Mouse (Mus musculus) hindlimb bud, embryonic 11.5 days (tissue): Measurements from ENCODE around the gene Rptor.

Experiments
- DNase-seq: peaks from one replicate; pipeline ENCODE4 v3.0.0-alpha.2; 2012; ENCODE audit warnings: low read depth, low spot score; ENCODE audit errors: extremely low spot score

Gene Rptor

DNA sequence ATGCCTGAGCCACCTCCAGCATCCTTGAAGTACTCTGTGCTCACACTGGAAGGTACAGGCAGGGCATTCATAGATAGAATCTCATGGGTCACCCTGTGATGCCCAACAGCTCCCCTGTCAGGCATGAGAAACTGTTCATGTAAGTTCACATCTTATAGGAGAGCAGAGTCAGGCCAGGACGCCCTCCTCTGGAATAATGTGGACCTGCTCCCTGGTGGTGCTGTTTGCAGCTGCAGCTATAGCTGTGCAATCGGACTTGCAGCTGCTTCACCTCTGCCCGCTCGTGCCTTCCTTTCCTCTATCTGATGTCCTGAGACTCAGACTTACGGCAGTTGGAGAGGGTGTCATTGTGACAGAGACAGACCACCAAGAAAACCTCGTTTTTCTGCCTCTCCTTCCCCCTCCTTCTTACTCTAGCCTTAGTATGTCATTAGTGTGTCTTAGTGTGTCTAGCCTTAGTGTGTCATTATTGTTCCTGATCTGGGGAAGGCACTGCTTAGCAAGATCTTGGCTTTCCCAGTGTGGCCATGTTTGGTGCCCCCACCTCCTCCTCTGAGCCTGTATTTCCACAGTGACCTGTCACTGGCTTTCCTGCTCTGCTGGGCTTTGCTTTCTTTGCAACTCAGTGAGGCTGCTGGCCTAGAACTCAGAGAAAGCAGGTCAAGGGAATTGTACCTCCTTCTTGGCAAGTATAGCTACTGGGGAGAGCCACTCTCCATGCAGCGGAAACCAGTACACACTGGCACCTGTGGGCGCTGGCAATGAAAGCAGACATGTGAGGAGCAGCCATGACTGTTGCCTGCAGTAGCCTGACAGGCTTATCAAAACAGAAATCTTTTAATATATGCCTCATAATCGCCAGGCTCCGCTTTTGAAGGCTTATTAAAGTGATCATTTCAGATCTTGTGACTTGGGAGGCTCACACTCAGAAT lies 237.0 kb downstream of the Rptor start:
- no peak for DNase-seq

DNA sequence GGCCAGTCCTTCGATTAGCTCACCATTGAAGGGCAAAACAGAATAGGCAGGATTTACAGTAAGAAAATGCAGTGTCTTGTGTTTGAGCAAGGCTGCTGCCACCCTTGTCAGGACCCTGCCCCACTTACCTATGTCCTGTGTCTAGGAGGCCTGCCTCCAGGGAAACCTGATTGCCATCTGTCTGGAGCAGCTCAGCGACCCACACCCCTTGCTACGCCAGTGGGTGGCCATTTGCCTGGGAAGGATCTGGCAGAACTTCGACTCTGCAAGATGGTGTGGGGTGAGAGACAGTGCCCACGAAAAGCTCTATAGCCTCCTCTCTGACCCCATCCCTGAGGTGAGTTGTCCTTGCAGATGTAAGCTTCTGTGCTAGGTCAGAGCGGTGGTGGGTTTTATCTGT lies 243.9 kb downstream of the Rptor start:
- no peak for DNase-seq

DNA sequence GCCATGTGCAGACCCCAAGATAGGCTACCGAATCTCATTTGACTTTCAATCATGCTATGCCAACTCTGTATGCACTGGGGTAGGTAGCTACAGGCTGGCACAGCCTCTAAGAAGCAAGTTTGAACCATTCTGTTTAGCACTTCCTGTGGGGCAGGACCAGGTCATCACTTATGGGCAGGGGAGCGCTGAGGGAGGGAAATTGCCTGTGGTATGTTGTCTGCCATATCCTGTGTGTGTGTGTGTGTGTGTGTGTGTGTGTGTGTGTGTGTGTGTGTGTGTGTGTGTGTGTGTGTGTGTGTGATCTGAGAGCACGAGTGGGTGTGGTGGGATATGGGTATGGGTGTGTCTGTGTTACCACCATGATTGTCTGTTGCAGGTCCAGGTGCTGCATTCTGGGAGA lies 244.4 kb downstream of the Rptor start:
- DNase-seq, result no peak

DNA sequence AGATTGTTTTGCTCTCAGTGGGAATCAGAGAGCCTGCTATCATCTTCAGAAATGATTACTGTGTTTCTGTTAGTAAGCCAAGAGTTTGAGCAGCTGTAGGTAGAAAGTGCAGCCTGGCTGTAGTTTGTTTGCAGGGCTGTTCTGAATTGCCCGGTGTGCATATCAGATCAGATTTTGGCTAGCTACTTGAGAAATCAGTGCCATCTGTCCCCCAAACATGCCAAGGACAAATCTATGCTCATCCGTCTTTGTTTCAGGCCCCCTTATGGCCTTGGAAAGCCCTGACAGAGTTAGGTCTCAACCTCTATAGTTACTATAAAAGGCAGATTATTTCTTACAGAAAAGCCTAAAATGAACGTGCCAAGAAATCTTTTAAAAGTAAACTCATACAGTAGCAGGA lies 244.9 kb downstream of the Rptor start:
- DNase-seq, result no peak

DNA sequence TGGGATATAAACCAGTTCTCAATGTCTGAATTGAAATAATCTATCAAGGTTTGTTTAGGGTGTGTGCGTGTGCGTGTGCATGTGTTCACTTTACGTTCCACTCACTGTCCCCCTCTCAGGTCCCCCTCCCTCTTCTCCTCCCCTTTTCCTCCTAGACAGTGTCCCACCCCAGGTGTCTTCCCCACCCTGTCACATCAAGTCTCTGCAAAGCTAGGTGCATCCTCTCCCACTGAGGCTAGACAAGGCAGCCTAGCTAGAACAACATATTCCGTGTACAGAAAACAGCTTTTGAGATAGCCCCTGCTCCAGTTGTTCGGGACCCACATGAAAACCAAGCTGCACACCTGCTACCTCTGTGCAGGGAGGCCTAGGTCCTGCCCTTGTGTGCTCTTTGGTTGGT lies 245.5 kb downstream of the Rptor start:
- no peak for DNase-seq

DNA sequence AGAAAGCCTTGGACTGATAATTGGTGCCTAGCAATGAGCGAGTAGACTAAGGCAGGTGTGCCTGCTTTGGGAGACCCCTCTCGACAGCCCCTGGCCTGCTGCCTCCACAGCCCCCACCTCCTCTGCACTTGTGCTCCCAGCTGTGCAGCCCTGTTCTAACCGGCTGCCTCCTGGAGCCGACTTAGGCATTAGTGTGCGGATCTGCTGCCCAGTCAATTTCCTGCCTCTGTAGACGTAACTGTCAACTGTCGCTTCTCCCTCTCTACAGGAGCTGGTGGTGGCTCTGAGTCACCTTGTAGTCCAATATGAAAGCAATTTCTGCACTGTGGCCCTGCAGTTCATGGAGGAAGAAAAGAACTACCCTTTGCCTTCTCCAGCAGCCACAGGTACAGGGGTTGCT lies 253.3 kb downstream of the Rptor start:
- DNase-seq, result no peak

DNA sequence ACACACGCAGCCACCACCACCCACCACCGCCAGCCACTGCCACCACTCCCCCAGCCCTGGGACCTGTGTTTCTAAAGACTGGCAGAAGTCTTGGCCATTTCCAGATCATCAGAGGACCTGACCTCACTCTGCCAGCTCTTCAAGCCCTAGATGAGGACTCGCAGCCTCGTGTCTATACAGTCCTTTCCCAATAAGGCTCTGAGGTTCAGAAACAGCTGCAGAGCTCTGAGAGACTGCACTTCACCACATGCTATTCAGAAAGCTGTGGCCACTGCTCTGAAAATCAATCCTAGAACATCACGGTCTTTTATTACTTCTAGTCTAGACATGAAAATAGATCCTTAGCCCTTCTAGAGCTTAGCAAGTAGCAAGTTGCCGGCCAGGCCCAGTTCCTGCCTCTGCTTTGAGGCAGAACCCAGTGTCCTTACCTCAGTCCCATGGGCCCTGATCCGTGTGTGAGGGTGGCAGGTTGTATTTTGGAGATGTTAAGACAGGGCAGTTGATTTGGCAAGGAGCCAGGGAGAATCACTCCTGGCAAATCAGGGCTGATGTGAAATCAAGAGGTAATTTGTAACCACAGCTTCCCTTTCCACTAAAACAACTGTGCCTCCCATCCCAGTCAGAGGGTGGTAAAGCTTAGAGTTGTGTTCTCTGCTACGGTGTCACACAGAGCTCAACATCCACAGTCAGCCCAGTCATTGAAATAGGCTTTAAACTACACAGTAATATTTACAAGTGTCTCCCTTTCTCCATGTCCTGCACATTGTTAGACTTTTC lies 260.0 kb downstream of the Rptor start:
- DNase-seq, result no peak

DNA sequence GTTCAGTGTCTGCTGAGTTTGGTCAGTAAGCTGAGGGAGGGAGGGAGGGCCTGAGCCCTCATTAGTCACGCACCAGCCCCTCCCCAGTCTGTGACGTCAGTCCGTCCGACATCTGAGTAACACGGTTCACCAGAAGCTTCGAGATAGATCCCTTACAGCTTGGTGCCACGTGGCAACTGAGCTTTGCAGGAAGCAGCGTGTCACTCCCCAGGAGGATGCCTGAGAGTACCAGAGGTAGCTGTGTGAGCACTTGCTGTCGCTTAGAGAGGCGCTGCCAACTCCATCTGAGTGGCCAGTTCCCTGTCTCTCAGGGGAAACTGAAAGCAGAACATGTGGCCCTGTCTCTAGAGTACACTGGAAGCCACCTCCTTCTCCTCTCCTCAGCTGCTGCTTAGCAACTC lies 260.7 kb downstream of the Rptor start:
- no peak for DNase-seq

DNA sequence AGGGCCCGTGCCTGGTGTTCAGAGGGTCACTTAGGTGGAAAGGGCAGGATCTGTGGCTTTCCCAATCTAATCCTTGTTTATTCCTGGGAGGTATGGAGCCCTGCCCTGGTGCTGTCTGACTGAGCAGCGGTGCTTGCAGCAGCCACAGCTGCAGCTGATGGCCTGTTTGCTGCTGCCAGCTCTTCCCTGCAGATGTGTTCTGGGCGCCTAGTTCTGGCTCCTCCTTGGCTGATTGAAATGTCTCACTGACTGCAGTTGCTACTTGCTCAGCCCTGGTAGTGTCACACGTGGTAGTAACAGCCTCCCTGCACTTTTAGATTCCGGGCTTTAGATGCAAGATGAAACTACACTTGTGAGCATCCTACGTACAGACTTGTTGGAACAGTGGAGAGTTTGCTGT lies 264.1 kb downstream of the Rptor start:
- DNase-seq, result no peak

DNA sequence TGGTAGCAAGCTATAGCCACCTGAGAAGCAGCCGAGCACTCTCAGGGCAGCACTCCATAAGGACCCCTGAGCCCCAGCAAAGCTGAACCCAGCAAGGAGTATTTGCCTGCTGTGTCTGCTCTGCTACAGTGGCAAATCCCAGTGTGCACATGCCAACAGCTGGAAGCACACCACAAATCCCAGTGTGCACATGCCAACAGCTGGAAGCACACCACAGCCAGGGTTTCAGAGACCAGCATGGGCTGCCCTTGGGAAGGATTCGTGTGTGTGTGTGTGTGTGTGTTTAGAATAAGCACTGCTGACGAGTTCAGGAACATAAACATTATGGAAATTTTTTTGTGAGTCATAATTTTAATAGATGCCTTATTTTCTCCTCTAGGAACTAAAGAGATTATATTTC lies 265.4 kb downstream of the Rptor start:
- DNase-seq, result no peak

DNA sequence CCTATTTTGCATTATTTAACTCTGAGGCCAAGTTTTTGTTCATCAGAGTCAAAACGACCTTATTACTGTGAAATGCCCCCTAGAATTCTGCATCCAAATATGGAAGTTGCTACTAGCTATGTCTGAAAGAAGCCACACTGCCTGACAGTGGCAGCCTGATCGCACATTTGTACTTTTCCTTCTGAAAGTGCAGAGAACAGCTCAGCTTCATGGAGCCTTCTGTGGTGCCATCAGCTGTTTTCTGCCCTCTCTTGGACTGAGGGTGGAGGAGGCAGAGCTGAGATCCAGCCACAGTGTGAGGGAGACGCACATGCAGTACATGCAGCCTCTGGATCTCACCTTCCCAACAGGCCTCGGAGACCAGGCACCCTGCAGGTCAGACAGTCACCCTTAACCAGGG lies 265.9 kb downstream of the Rptor start:
- no peak for DNase-seq

DNA sequence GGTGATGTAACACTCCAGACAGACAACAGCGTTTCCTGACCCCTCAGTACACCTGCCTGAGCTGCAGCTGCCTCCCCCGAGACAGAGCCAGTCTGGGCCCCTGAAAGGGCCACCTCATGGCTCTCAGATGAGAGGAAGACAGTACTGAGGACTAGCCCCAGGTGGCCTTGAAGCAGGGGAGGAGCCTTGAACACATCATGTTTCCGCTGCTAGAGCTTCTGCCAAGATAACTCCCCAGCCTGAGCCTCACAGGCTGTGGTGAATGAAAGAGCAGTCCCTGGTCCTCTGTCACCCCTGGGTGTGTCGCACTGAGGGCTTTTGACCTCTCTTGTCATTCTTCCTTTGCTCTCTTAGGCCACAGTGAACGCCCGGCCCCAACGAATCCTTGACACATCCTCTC lies 268.4 kb downstream of the Rptor start:
- no peak for DNase-seq

DNA sequence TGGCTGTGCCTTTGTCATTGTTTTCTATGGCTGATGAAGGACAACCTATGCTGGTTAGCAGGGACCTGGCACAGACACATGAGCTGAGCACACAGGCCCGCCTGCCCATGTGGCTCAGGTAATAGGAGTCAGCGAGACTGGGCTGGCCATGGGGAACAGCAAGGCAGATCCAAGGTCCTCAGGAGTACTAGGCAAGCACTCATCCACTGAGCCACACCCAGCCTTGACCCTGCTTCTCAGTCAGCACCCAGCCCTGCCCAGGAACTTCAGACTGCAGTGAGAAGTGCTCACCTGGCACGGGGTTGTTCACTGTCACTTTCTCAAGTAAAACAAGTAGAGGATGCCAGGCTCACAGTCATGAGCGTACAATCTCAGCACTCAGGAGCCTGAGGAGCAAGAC lies 270.9 kb downstream of the Rptor start:
- DNase-seq, result no peak

DNA sequence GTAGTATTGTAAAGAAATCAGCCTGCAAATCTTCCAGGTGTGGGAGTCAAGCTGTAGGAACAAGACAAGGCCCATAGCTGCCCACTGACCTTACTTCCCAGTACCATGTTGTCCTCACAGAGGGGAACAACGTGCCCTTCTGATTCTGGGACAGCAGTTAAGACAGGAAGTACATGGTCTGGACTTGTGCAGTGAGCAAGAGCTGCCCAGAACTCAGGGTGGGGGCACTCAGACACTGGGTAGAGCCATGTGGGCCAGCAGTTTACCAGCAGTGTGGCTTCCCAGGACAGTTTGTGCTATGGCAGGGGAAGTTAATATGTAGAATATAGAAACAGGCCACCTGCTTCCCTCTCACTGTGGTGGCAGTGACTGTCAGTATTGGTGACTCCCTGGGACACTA lies 272.1 kb downstream of the Rptor start:
- no peak for DNase-seq

DNA sequence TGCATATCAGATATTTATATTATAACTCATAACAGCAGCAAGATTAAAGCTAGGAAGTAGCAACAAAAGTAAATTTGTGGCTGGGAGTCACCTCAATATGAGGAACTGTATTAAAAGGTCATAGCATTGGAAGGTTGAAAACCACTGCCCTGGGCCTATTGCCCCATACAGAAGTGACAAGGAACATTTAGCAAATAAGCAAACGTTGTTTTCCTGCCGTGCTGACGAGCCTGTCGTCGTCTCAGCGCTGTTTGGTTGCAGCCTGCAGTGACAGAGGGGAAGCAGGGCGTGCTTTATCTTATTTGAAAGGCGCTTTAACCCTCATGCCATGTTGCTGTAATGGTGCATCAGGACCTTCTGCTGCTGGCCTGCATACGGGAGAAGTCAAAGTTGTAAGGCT lies 273.0 kb downstream of the Rptor start:
- DNase-seq, result no peak

DNA sequence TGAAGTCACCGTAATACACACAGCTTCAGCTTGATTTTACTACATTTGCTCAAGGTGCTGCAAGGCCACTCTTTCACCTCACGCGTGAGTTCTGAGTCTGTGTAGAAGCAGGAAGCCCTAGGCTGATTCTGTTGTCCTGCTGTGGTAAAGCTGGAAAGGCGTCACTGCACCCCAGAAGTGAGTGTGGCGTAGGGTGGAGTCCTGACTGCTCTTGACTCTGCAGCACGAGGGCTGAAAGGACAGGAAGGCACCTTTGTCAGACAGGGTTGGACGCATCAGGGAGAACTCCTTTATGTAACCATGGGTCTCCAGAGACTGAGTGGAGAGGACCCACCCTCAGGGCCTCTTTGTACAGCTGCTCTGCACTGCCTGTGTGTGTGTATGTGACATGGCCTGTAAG lies 274.4 kb downstream of the Rptor start:
- DNase-seq, result no peak

DNA sequence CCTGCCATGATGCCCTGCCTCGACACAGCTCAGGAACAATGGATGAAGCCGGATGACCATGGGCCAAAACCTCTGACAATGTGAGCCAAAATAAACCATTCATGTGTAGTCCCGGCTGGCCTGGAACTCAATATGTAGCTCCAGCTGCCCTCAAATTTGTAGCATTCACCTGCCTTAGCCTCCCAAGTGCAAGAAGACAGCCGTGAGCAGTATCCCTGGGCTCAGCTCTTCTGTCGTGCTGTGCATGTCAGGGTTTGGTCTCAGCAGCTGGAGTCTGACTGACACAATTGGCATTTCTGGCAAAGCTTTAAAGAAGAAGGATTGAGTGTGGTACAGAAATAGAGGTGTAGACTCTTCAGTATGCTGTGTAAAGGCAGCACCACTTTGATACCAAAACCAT lies 276.9 kb downstream of the Rptor start:
- DNase-seq, result no peak

DNA sequence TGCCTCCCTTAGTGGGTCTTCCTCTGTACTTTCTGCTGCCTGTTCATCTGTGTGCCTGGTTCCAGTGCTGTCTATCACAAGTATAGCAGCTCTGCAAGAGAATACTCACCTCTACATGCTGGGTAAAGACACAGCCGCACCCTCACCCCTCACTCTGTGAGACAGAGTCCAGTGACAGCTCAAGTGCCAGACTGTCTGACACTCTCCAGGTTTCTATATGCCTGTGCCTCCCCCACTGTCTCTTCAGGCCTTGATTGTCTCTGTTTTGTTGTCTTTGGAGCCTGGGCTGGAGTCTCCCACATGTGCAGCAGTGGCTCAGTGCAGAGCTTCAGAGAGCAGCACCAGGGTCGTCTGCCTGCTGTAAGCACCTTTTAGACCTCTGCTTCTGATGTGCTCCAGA lies 280.9 kb downstream of the Rptor start:
- no peak for DNase-seq

DNA sequence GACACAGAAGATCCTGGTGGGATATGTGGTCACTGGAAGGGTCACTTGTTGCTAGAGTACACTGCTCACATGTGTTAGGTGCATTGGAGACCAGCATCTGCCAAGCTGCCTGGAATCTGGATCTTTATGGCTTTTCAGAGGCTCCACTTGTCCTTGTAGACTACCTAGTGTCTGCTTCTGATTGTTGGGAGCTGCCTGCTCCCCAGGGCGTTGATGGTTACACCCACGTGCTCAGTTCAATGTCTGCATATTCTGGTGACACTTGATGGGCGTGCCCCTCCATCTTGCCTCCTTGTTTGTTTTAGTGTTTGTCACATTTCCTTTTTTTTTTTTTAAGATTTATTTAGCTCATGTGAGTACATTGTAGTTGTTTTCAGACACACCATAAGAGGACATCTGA lies 287.3 kb downstream of the Rptor start:
- DNase-seq, result no peak

DNA sequence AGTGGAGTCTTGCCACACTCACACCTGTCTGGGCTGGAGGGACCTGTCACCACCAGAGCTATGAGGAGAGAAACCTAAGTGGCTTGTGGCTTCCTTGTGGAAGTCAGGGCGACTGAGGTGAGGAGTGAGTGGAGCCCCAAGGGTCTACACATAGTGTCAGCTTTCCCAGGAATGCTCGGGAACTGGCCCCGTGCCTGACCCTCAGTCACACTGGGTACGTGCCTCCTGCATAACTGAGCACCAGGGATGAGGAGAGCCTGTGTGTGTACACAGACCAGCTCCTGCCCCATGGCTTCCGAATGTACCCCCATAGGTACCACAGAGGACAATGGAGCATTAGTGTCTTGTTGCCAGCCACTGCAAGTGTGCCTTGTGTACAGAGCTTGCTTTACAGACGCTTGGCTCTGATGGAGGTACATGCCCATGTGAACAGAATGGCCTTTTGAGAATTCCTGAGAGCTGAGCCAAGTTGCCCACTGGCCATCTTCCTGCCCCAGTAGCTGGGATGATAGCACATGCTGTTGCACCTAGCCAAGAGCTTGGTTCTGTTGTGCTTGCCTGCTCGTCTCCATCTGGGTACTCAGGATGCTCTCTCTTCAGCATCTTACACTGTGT lies 289.0 kb downstream of the Rptor start:
- no peak for DNase-seq

DNA sequence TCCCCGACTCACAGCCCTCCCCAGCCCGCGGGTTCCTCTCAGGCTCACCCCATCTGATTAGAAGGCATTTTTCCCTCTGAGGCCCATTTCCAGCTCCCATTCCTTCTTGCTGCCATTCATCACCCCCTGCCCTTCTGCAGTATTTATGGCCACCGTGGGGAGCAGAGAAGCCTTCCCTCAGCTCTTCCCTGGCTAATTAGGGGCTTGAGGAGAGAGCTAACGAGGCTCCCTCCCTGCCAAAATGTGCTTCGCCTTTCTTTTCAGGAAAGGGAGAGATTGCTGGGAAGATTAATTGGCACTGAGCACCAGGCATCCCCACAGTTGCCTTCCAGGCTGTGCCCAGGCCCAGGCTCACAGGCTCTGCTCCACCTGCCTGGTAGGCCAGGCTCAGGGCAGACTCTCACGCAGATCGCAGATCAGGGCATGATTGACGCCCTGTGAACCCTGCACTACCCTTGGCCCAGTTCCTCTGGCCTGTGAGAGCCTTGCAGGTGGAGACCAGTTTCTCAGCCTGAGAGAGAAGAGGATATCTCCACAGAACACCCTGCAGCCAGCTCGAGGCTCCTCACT lies 291.0 kb downstream of the Rptor start:
- no peak for DNase-seq

DNA sequence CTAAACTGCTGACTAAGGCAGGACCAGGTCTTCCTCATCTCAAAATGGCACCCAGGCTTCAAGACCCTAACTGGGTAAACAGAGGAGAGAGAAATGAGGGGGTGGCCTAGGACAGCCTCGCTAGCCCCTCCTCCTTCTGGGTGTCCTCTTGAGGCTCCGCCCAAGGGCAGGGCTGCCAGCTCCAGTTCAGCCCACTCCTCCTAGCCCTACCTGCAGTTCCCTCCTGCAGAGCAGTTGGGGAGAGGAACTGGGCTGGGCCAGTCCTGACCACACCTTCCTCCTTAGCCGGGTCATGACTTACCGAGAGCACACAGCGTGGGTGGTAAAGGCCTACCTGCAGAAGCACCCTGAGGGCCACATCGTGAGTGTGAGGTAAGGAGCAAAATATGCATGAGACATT lies 291.9 kb downstream of the Rptor start:
- no peak for DNase-seq
